Mouse (Mus musculus): ENCODE measurements around the gene Stk19.

GRCm38 (mm10) chr17:34799531-34799925, 37.2 kb downstream of the Stk19 start:
- TF ChIP-seq CTCF (IDR thresholded peaks at IDR 0.05; ENCODE audit: control insufficient read depth, insufficient read depth, insufficient read length) (no peak), USF1 (IDR thresholded peaks at IDR 0.05; ENCODE audit: low read depth) (no peak), MYOG (IDR thresholded peaks at IDR 0.05; ENCODE audit: control insufficient read depth, extremely low read depth, insufficient read length) (no peak)
